13 mouse cellular contexts compared by ENCODE assay signal in the genomic region with DNA sequence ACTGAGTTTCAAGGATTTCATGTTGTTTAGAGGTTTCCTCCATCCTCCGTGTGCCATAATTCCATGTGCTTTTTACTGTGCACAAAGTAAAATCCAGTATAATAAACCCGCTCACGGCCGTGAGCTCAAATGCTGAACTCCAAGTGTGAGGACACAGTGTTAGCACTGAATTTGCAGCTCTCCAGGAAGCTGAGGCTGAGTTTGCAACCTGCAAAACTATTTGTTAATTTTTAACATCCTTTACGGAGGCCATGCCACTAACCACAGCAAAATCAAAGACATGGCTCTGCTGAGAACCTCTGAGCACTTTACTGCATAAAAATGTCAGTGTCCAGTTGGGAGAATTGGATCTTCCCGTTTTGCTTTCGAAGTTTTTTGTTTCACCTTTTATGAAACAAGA.
"Had no signal": no experiment of that assay in that cellular context is flagged by ENCODE, and none has a peak within 500 bp of the region (broad histone marks: within the 10 kb centered on the region; RNA-seq: fewer than 3 reads in every experiment).

No protein-coding gene starts in this region.

- H3K9ac ChIP-seq: limb, embryonic 13.5 days; liver, embryonic 12.5 days; lung, embryonic 14.5 days; midbrain, embryonic 12.5 days; neural tube, embryonic 13.5 days had no signal

- H3K9me3 ChIP-seq: limb, embryonic 13.5 days; liver, embryonic 12.5 days; midbrain, embryonic 12.5 days; neural tube, embryonic 13.5 days had no signal

- H3K36me3 ChIP-seq: limb, embryonic 13.5 days; liver, embryonic 12.5 days; midbrain, embryonic 12.5 days; neural tube, embryonic 13.5 days had no signal

- H3K4me3 ChIP-seq: layer of hippocampus, adult 2 months; limb, embryonic 13.5 days; liver, embryonic 12.5 days; midbrain, embryonic 12.5 days; neural tube, embryonic 13.5 days had no signal

- DNase-seq: lung, embryonic 14.5 days; lung, postnatal 10 days; retina, postnatal 1 day; right cerebral cortex, postnatal 4 days; spleen, adult 18-20 months; thymus, adult 18-20 months; thymus, postnatal 14 days had no signal

- H3K4me2 ChIP-seq: limb, embryonic 13.5 days; liver, embryonic 12.5 days; lung, embryonic 14.5 days; midbrain, embryonic 12.5 days; neural tube, embryonic 13.5 days had no signal

- H3K4me1 ChIP-seq: liver, embryonic 12.5 days; midbrain, embryonic 12.5 days; neural tube, embryonic 13.5 days had no signal

- H3K27ac ChIP-seq: layer of hippocampus, adult 2 months; limb, embryonic 13.5 days; liver, embryonic 12.5 days; midbrain, embryonic 12.5 days; neural tube, embryonic 13.5 days had no signal

- H3K27me3 ChIP-seq: limb, embryonic 13.5 days; liver, embryonic 12.5 days; midbrain, embryonic 12.5 days; neural tube, embryonic 13.5 days had no signal

- ATAC-seq: liver, embryonic 12.5 days; midbrain, embryonic 16.5 days had no signal
